Mouse (Mus musculus): ENCODE results near the gene Adpgk.

Gene Adpgk

GRCm38 (mm10) chr9:59290957-59291687 lies at the start of gene Adpgk:
Adpgk (plus strand) TSS chr9:59291558.
- peak; percentile 73 for DNase-seq (ENCODE audit: extremely low read depth, low read depth, low spot score)

GRCm38 (mm10) chr9:59245181-59245580 lies 46.2 kb upstream of the Adpgk start:
- DNase-seq (ENCODE audit: extremely low read depth, low read depth, low spot score): no peak

- no peak for DNase-seq (ENCODE audit: extremely low read depth, low read depth, low spot score)
Observed at GRCm38 (mm10) chr9:59246456-59247029, 44.8 kb upstream of the Adpgk start.

- no peak for DNase-seq (ENCODE audit: extremely low read depth, low read depth, low spot score)
Observed at GRCm38 (mm10) chr9:59249359-59249758, 42.0 kb upstream of the Adpgk start.

GRCm38 (mm10) chr9:59250272-59250671 lies 41.1 kb upstream of the Adpgk start:
- DNase-seq (ENCODE audit: extremely low read depth, low read depth, low spot score): no peak

- DNase-seq (ENCODE audit: extremely low read depth, low read depth, low spot score): no peak
Observed at GRCm38 (mm10) chr9:59254716-59255421, 36.5 kb upstream of the Adpgk start.

- no peak for DNase-seq (ENCODE audit: extremely low read depth, low read depth, low spot score)
Observed at GRCm38 (mm10) chr9:59259806-59260454, 31.4 kb upstream of the Adpgk start.

- no peak for DNase-seq (ENCODE audit: extremely low read depth, low read depth, low spot score)
Observed at GRCm38 (mm10) chr9:59266332-59266731, 25.0 kb upstream of the Adpgk start.

GRCm38 (mm10) chr9:59269728-59270127 lies 21.6 kb upstream of the Adpgk start:
- DNase-seq (ENCODE audit: extremely low read depth, low read depth, low spot score): no peak

GRCm38 (mm10) chr9:59271081-59271480 lies 20.3 kb upstream of the Adpgk start:
- DNase-seq (ENCODE audit: extremely low read depth, low read depth, low spot score): no peak

- no peak for DNase-seq (ENCODE audit: extremely low read depth, low read depth, low spot score)
Observed at GRCm38 (mm10) chr9:59271711-59272110, 19.6 kb upstream of the Adpgk start.

- DNase-seq (ENCODE audit: extremely low read depth, low read depth, low spot score): no peak
Observed at GRCm38 (mm10) chr9:59273199-59273598, 18.2 kb upstream of the Adpgk start.

GRCm38 (mm10) chr9:59274846-59275455 lies 16.4 kb upstream of the Adpgk start:
- DNase-seq (ENCODE audit: extremely low read depth, low read depth, low spot score): no peak

- no peak for DNase-seq (ENCODE audit: extremely low read depth, low read depth, low spot score)
Observed at GRCm38 (mm10) chr9:59278199-59278598, 13.2 kb upstream of the Adpgk start.

GRCm38 (mm10) chr9:59278694-59279093 lies 12.7 kb upstream of the Adpgk start:
- no peak for DNase-seq (ENCODE audit: extremely low read depth, low read depth, low spot score)

GRCm38 (mm10) chr9:59280888-59281287 lies 10.5 kb upstream of the Adpgk start:
- no peak for DNase-seq (ENCODE audit: extremely low read depth, low read depth, low spot score)

GRCm38 (mm10) chr9:59281871-59282682 lies 9.3 kb upstream of the Adpgk start:
- DNase-seq (ENCODE audit: extremely low read depth, low read depth, low spot score): no peak

- DNase-seq (ENCODE audit: extremely low read depth, low read depth, low spot score): no peak
Observed at GRCm38 (mm10) chr9:59282683-59282986, 8.7 kb upstream of the Adpgk start.

- no peak for DNase-seq (ENCODE audit: extremely low read depth, low read depth, low spot score)
Observed at GRCm38 (mm10) chr9:59285614-59286013, 5.7 kb upstream of the Adpgk start.

- DNase-seq (ENCODE audit: extremely low read depth, low read depth, low spot score): no peak
Observed at GRCm38 (mm10) chr9:59288058-59288457, 3.3 kb upstream of the Adpgk start.

Data from fat pad, adult 2 months (tissue).